Mouse (Mus musculus): Measurements from ENCODE around the gene Col9a2.

Gene Col9a2

GRCm38 (mm10) chr4:121039331-121040115 is at the start of gene Col9a2:
Col9a2 (plus strand) TSS chr4:121039385.
- no peak for DNase-seq (ENCODE audit: extremely low read depth, insufficient read length, low spot score)

- DNase-seq (ENCODE audit: extremely low read depth, insufficient read length, low spot score), result no peak
Measured at GRCm38 (mm10) chr4:120992284-120992683, 46.9 kb upstream of the Col9a2 start.

- DNase-seq (ENCODE audit: extremely low read depth, insufficient read length, low spot score), result no peak
Measured at GRCm38 (mm10) chr4:120993025-120993424, 46.2 kb upstream of the Col9a2 start.

GRCm38 (mm10) chr4:120995911-120996310 is 43.3 kb upstream of the Col9a2 start:
- DNase-seq (ENCODE audit: extremely low read depth, insufficient read length, low spot score), result no peak

- DNase-seq (ENCODE audit: extremely low read depth, insufficient read length, low spot score), result no peak
Measured at GRCm38 (mm10) chr4:121001042-121001441, 38.1 kb upstream of the Col9a2 start.

GRCm38 (mm10) chr4:121001659-121002058 is 37.5 kb upstream of the Col9a2 start:
- no peak for DNase-seq (ENCODE audit: extremely low read depth, insufficient read length, low spot score)

- no peak for DNase-seq (ENCODE audit: extremely low read depth, insufficient read length, low spot score)
Measured at GRCm38 (mm10) chr4:121002400-121003171, 36.6 kb upstream of the Col9a2 start.

- no peak for DNase-seq (ENCODE audit: extremely low read depth, insufficient read length, low spot score)
Measured at GRCm38 (mm10) chr4:121003611-121004091, 35.5 kb upstream of the Col9a2 start.

- no peak for DNase-seq (ENCODE audit: extremely low read depth, insufficient read length, low spot score)
Measured at GRCm38 (mm10) chr4:121004679-121005078, 34.5 kb upstream of the Col9a2 start.

- DNase-seq (ENCODE audit: extremely low read depth, insufficient read length, low spot score), result no peak
Measured at GRCm38 (mm10) chr4:121007006-121007405, 32.2 kb upstream of the Col9a2 start.

GRCm38 (mm10) chr4:121008071-121008745 is 31.0 kb upstream of the Col9a2 start:
- DNase-seq (ENCODE audit: extremely low read depth, insufficient read length, low spot score), result no peak

GRCm38 (mm10) chr4:121009151-121009550 is 30.0 kb upstream of the Col9a2 start:
- no peak for DNase-seq (ENCODE audit: extremely low read depth, insufficient read length, low spot score)

- DNase-seq (ENCODE audit: extremely low read depth, insufficient read length, low spot score), result no peak
Measured at GRCm38 (mm10) chr4:121010770-121011549, 28.2 kb upstream of the Col9a2 start.

- DNase-seq (ENCODE audit: extremely low read depth, insufficient read length, low spot score), result no peak
Measured at GRCm38 (mm10) chr4:121014594-121015267, 24.5 kb upstream of the Col9a2 start.

GRCm38 (mm10) chr4:121015268-121015659 is 23.9 kb upstream of the Col9a2 start:
- DNase-seq (ENCODE audit: extremely low read depth, insufficient read length, low spot score), result no peak

- no peak for DNase-seq (ENCODE audit: extremely low read depth, insufficient read length, low spot score)
Measured at GRCm38 (mm10) chr4:121016021-121016898, 22.9 kb upstream of the Col9a2 start.

GRCm38 (mm10) chr4:121016928-121017657 is 22.1 kb upstream of the Col9a2 start, which contains the start of gene Smap2:
Smap2 (minus strand) TSS chr4:121017247.
- DNase-seq (ENCODE audit: extremely low read depth, insufficient read length, low spot score), result peak; percentile 93

- DNase-seq (ENCODE audit: extremely low read depth, insufficient read length, low spot score), result no peak
Measured at GRCm38 (mm10) chr4:121018250-121018649, 20.9 kb upstream of the Col9a2 start.

Measured in 3134 (cell line).